In genomic region chr8:30227354-30227753, GRCm38 (mm10) we compare ENCODE assay signal across 12 mouse cellular contexts.
DNase-seq lines count a peak whose midpoint lies in the region; ATAC-seq lines count a peak whose summit lies in the region.
"Had no signal": no experiment of that assay in that cellular context is flagged by ENCODE, and none has a peak within 500 bp of the region (broad histone marks: within the 10 kb centered on the region; RNA-seq: fewer than 3 reads in every experiment).

No protein-coding gene starts in this region.

- H3K4me2 ChIP-seq in midbrain, embryonic 14.5 days (ENCODE audit: low read length), result no peak overlapping the region
- no peak overlapping the region for H3K4me2 ChIP-seq in midbrain, embryonic 13.5 days (replicated peaks)
- H3K4me2 ChIP-seq in neural tube, embryonic 15.5 days, result no peak overlapping the region
- H3K4me2 ChIP-seq: neural tube, embryonic 12.5 days had no signal

- WGBS in midbrain, embryonic 14.5 days, result 80% methylated on average over 5 of the region's 5 CpGs
- 83% methylated on average over 5 of the region's 5 CpGs for WGBS in midbrain, embryonic 13.5 days
- WGBS in embryonic facial prominence, embryonic 10.5 days, result 71% methylated on average over 5 of the region's 5 CpGs
- 61% methylated on average over 5 of the region's 5 CpGs for WGBS in neural tube, embryonic 15.5 days

- no peak for ATAC-seq in midbrain, embryonic 14.5 days (ENCODE audit: low FRiP score, low TSS enrichment)
- no peak for ATAC-seq in midbrain, embryonic 13.5 days
- ATAC-seq in neural tube, embryonic 15.5 days (ENCODE audit: low FRiP score), result peak; percentile 50

- peak; percentile 33 for DNase-seq in embryo, embryonic 11 days
- no peak for DNase-seq in embryo, embryonic 10 days (ENCODE audit: low spot score)
- peak; percentile 11 for DNase-seq in midbrain, embryonic 14.5 days
- DNase-seq in embryonic facial prominence, embryonic 10.5 days (ENCODE audit: low spot score), result peak; percentile 10
- DNase-seq in adrenal gland, postnatal 14 days, result no peak
- no peak for DNase-seq in yolk sac, embryonic 10.5 days (ENCODE audit: low spot score)
- DNase-seq: adrenal gland, postnatal 25 days; heart, adult 18-20 months had no signal

- no peak overlapping the region for H3K9ac ChIP-seq in midbrain, embryonic 14.5 days (replicated peaks; ENCODE audit: low read length)
- no peak overlapping the region for H3K9ac ChIP-seq in midbrain, embryonic 13.5 days (replicated peaks)
- no peak overlapping the region for H3K9ac ChIP-seq in neural tube, embryonic 15.5 days (replicated peaks)
- H3K9ac ChIP-seq: neural tube, embryonic 12.5 days had no signal

- no peak overlapping the region for H3K4me3 ChIP-seq in midbrain, embryonic 14.5 days (replicated peaks; ENCODE audit: low read depth, low read length)
- H3K4me3 ChIP-seq in midbrain, embryonic 13.5 days (replicated peaks), result no peak overlapping the region
- no peak overlapping the region for H3K4me3 ChIP-seq in embryonic facial prominence, embryonic 10.5 days
- H3K4me3 ChIP-seq in neural tube, embryonic 15.5 days (replicated peaks), result no peak overlapping the region
- H3K4me3 ChIP-seq: erythroblast, embryonic 14.5 days; neural tube, embryonic 12.5 days had no signal

- no peaks in the 10 kb centered on the region for H3K36me3 ChIP-seq in midbrain, embryonic 14.5 days (ENCODE audit: control insufficient read depth, insufficient read depth, low read length)
- H3K36me3 ChIP-seq in midbrain, embryonic 13.5 days, result no peaks in the 10 kb centered on the region
- no peaks in the 10 kb centered on the region for H3K36me3 ChIP-seq in embryonic facial prominence, embryonic 10.5 days (replicated peaks)
- no peaks in the 10 kb centered on the region for H3K36me3 ChIP-seq in neural tube, embryonic 15.5 days
- H3K36me3 ChIP-seq: neural tube, embryonic 12.5 days had no signal

- H3K27me3 ChIP-seq in midbrain, embryonic 14.5 days (ENCODE audit: control insufficient read depth, insufficient read depth, low read length), result no peaks in the 10 kb centered on the region
- no peaks in the 10 kb centered on the region for H3K27me3 ChIP-seq in midbrain, embryonic 13.5 days
- no peaks in the 10 kb centered on the region for H3K27me3 ChIP-seq in embryonic facial prominence, embryonic 10.5 days (replicated peaks; ENCODE audit: low read depth, poor library complexity, severe bottlenecking)
- no peaks in the 10 kb centered on the region for H3K27me3 ChIP-seq in neural tube, embryonic 15.5 days (replicated peaks)
- H3K27me3 ChIP-seq: neural tube, embryonic 12.5 days had no signal

- no peaks in the 10 kb centered on the region for H3K4me1 ChIP-seq in midbrain, embryonic 14.5 days (ENCODE audit: control insufficient read depth, insufficient read depth, low read length)
- H3K4me1 ChIP-seq in midbrain, embryonic 13.5 days (replicated peaks), result no peaks in the 10 kb centered on the region
- H3K4me1 ChIP-seq in embryonic facial prominence, embryonic 10.5 days, result no peaks in the 10 kb centered on the region
- no peaks in the 10 kb centered on the region for H3K4me1 ChIP-seq in neural tube, embryonic 15.5 days
- H3K4me1 ChIP-seq: neural tube, embryonic 12.5 days had no signal

- no peak overlapping the region for H3K27ac ChIP-seq in midbrain, embryonic 14.5 days (replicated peaks; ENCODE audit: low read depth, low read length)
- H3K27ac ChIP-seq in midbrain, embryonic 13.5 days, result no peak overlapping the region
- H3K27ac ChIP-seq in embryonic facial prominence, embryonic 10.5 days (replicated peaks), result no peak overlapping the region
- H3K27ac ChIP-seq in neural tube, embryonic 15.5 days (replicated peaks), result peak overlapping the region; percentile 54; the same call in 1 of the 2 replicates
- H3K27ac ChIP-seq: neural tube, embryonic 12.5 days had no signal

- no peaks in the 10 kb centered on the region for H3K9me3 ChIP-seq in midbrain, embryonic 14.5 days (ENCODE audit: control insufficient read depth, low read length)
- no peaks in the 10 kb centered on the region for H3K9me3 ChIP-seq in midbrain, embryonic 13.5 days
- no peaks in the 10 kb centered on the region for H3K9me3 ChIP-seq in embryonic facial prominence, embryonic 10.5 days
- no peaks in the 10 kb centered on the region for H3K9me3 ChIP-seq in neural tube, embryonic 15.5 days (replicated peaks)
- H3K9me3 ChIP-seq: neural tube, embryonic 12.5 days had no signal

Comparison
In these comparisons a context has a peak if more than half of its experiments do, and no peak if none do; other contexts are left out.
1. DNase-seq: peak in embryo, embryonic 11 days (single experiment), midbrain, embryonic 14.5 days (single experiment) and embryonic facial prominence, embryonic 10.5 days (single experiment); none in embryo, embryonic 10 days (single experiment), adrenal gland, postnatal 14 days (single experiment) and yolk sac, embryonic 10.5 days (single experiment).